Mouse (Mus musculus) hindbrain, embryonic 16.5 days (tissue): ENCODE results near the gene Rsu1. TPM values are rescaled to one million over a fixed set of nuclear protein-coding genes. Genes with fewer than 3 reads are reported as not detected.

Experiments used
- ATAC-seq: fragments of 200-750 bp; cut with Nextera tagmentation; 2 replicates; pipeline ENCODE4 v1.8.0; 2017; ENCODE audit warnings: moderate TSS enrichment, moderate library complexity
- H3K27ac ChIP-seq: fragments of 300-500 bp; sonication (generic); 2 replicates; pipeline ENCODE4 v1.5.1; 2014; ENCODE audit warnings: low read depth, mild to moderate bottlenecking, control low read depth, low read length, moderate library complexity
- H3K27me3 ChIP-seq: fragments of 300-500 bp; sonication (generic); replicated peaks from 2 replicates; pipeline ENCODE4 v1.6.1; 2014; ENCODE audit warnings: low read length; ENCODE audit not compliant: control insufficient read depth, insufficient read depth
- H3K36me3 ChIP-seq: fragments of 300-500 bp; sonication (generic); 2 replicates; pipeline ENCODE4 v1.6.1; 2014; ENCODE audit warnings: mild to moderate bottlenecking, low read length, moderate library complexity, mixed read lengths; ENCODE audit not compliant: control insufficient read depth, insufficient read depth
- H3K4me1 ChIP-seq: fragments of 300-500 bp; sonication (generic); 2 replicates; pipeline ENCODE4 v1.6.1; 2014; ENCODE audit warnings: low read depth, low read length; ENCODE audit not compliant: control insufficient read depth, insufficient read depth
- H3K4me2 ChIP-seq: fragments of 300-500 bp; sonication (generic); 2 replicates; pipeline ENCODE4 v1.6.1; 2014; ENCODE audit warnings: mild to moderate bottlenecking, low read length, control low read depth, moderate library complexity
- H3K4me3 ChIP-seq: fragments of 300-500 bp; sonication (generic); 2 replicates; pipeline ENCODE4 v1.5.1; 2014; ENCODE audit warnings: mild to moderate bottlenecking, low read length, control low read depth, moderate library complexity
- H3K9ac ChIP-seq: fragments of 300-500 bp; sonication (generic); 2 replicates; pipeline ENCODE4 v1.6.1; 2014; ENCODE audit warnings: low read depth, mild to moderate bottlenecking, control low read depth, low read length, moderate library complexity
- H3K9me3 ChIP-seq: fragments of 300-500 bp; sonication (generic); 2 replicates; pipeline ENCODE4 v1.6.1; 2014; ENCODE audit warnings: mild to moderate bottlenecking, low read length, moderate library complexity; ENCODE audit not compliant: control insufficient read depth
- WGBS: fragments of 180-500 bp; shearing (Covaris S2); extraction: QIAGEN DNeasy Blood & Tissue Kit; methylation state at CpG from one replicate; pipeline ENCODE4 v1.1.7; 2014; 5-methylcytosine and 5-hydroxymethylcytosine counted together
- polyA plus RNA-seq: library from polyadenylated mRNA; unstranded; fragments of >200 nt; fragmentation: Nextera tagmentation; extraction: Ambion mirVana; gene quantifications from 2 replicates; pipeline ENCODE4 v1.2.1, GENCODE M21; 2015

Rsu1 gene
- polyA plus RNA-seq, 1 experiment from 2014 or later = 97.5 TPM

DNA sequence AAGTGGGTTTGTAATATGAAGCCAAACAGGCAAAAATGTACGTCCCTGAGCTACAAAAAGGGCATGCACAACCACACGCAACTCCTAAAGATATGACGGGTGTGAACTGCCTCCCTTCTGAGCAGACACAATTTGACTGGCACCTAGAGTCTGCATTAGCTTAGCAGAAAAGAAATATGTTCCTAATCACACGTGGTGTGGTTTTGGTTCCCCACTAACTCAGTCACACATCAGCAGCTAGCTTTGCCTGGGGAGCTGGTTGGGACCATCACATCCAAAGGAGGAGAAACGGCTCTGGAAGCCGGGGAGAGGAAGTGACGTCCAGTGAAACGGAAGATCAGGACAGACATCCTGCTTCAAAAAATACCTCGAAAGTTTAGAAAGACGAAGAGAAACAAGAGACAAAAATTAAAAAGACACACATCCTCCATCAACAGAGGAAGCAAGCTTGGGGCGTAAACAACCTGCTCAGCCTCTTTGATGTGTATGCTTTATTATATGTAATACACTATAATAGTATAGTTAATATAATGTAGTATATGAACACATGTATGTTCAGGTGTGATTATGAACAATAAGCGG is 37.9 kb downstream of the Rsu1 start:
- Histone ChIP-seq H3K9me3 (no peaks in the 10 kb centered on the region), H3K4me1 (no peaks in the 10 kb centered on the region; the same call in 1 of the 2 replicates), H3K36me3 (no peaks in the 10 kb centered on the region), H3K27me3 (no peaks in the 10 kb centered on the region), H3K4me2 (no peak overlapping the region), H3K9ac (no peak overlapping the region), H3K27ac (no peak overlapping the region), H3K4me3 (no peak overlapping the region)
- WGBS = 81% methylated on average over 12 of the region's 12 CpGs
- ATAC-seq = no peak

- Histone ChIP-seq H3K9me3 (no peaks in the 10 kb centered on the region), H3K9ac (no peak overlapping the region), H3K4me1 (no peaks in the 10 kb centered on the region; the same call in 1 of the 2 replicates), H3K27ac (no peak overlapping the region), H3K36me3 (no peaks in the 10 kb centered on the region), H3K27me3 (no peaks in the 10 kb centered on the region), H3K4me3 (no peak overlapping the region), H3K4me2 (no peak overlapping the region)
- no peak for ATAC-seq
- WGBS = 87% methylated on average over 6 of the region's 6 CpGs
Measured at GRCm38 (mm10) chr2:13232305-13232704, 38.9 kb downstream of the Rsu1 start.

DNA sequence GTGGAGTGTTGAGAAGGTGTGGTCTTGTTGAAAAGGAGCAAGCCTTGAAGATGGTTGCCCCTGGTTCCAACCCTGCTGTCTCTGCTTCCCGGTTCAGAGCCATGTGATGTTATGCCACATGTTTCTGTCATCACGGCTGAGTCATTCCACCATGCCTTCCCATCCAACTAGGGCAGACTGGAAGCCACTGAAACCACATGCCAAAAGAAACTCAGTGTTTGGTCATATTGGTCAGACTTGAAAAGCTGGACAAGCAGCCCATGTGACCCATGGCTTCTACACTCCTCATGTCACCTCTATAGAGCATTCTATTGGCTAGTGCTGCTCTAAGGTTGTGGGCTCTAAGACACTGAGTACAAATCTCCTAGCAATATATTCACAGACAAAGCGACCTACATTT is 41.5 kb downstream of the Rsu1 start:
- Histone ChIP-seq H3K4me2 (no peak overlapping the region), H3K9ac (no peak overlapping the region), H3K27me3 (no peaks in the 10 kb centered on the region), H3K9me3 (no peaks in the 10 kb centered on the region), H3K4me1 (no peaks in the 10 kb centered on the region; the same call in 1 of the 2 replicates), H3K36me3 (no peaks in the 10 kb centered on the region), H3K4me3 (no peak overlapping the region), H3K27ac (no peak overlapping the region)
- no peak for ATAC-seq
- 91% methylated on average over 3 of the region's 3 CpGs for whole genome bisulfite sequencing

DNA sequence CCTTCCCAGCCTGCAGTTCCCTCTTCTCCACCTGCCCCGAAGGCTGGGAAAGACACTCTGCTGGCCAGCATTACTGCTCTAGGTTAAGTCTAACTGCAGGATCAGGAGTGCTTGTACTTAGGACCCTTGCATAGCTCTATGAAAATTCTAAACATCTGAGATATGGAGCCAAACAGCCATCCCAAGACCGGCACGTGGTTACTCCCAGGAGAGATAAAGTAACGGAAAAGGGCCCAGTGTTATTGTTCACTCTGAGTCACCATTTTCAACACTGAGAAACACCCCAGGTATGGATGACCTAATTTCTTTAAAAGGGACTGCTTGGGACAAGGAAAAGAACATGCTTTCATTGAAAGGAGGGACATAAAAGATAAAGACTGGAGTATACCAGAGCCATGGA is 45.2 kb downstream of the Rsu1 start:
- Histone ChIP-seq H3K36me3 (no peaks in the 10 kb centered on the region), H3K4me3 (no peak overlapping the region), H3K4me2 (no peak overlapping the region), H3K27ac (no peak overlapping the region), H3K4me1 (no peaks in the 10 kb centered on the region), H3K9me3 (no peaks in the 10 kb centered on the region), H3K9ac (no peak overlapping the region), H3K27me3 (no peaks in the 10 kb centered on the region)
- 83% methylated on average over 4 of the region's 4 CpGs for WGBS
- ATAC-seq = no peak

- Histone ChIP-seq H3K27ac (no peak overlapping the region), H3K36me3 (no peaks in the 10 kb centered on the region), H3K27me3 (no peaks in the 10 kb centered on the region), H3K9me3 (no peaks in the 10 kb centered on the region), H3K9ac (no peak overlapping the region), H3K4me3 (no peak overlapping the region), H3K4me2 (no peak overlapping the region), H3K4me1 (no peaks in the 10 kb centered on the region)
- ATAC-seq = no peak
- WGBS = 91% methylated on average over 3 of the region's 3 CpGs
Measured at GRCm38 (mm10) chr2:13224546-13224945, 46.7 kb downstream of the Rsu1 start.

DNA sequence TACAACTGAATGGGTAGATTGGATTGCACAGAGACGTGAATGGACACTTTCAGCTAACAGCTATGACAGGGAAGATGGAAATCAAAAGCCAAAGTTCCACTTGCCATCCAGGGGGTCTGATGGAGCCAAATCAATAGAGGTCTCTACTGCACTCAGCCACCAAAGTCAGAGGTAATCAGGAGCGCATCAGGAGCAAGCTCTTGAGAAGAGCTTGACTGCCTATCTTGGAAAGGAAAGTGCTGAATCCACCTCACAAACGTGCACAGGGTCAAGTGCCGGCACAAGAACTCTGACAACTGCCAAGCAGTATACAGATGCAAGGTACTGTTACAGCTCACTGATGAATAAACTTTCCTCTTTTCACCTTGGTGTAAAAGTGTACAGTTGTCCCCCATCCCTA is 47.8 kb downstream of the Rsu1 start:
- 87% methylated on average over 4 of the region's 4 CpGs for WGBS

GRCm38 (mm10) chr2:13220141-13220540 is 51.1 kb downstream of the Rsu1 start:
- H3K4me3 ChIP-seq = no peak overlapping the region
- no peaks in the 10 kb centered on the region for H3K9me3 ChIP-seq
- H3K9ac ChIP-seq = no peak overlapping the region

More for the DNA sequence above, 47.8 kb downstream of the Rsu1 start:
- Histone ChIP-seq H3K4me3 (no peak overlapping the region), H3K4me2 (no peak overlapping the region), H3K27me3 (no peaks in the 10 kb centered on the region), H3K9ac (no peak overlapping the region), H3K4me1 (no peaks in the 10 kb centered on the region), H3K27ac (no peak overlapping the region), H3K36me3 (no peaks in the 10 kb centered on the region), H3K9me3 (no peaks in the 10 kb centered on the region)
- ATAC-seq = no peak

GRCm38 (mm10) chr2:13218112-13218511 is 53.1 kb downstream of the Rsu1 start:
- 80% methylated on average over 6 of the region's 6 CpGs for WGBS
- Histone ChIP-seq H3K4me3 (no peak overlapping the region), H3K27me3 (no peaks in the 10 kb centered on the region), H3K27ac (no peak overlapping the region), H3K36me3 (peaks cover 12% of the 10 kb centered on the region), H3K4me2 (no peak overlapping the region), H3K9me3 (no peaks in the 10 kb centered on the region), H3K4me1 (no peaks in the 10 kb centered on the region), H3K9ac (no peak overlapping the region)
- no peak for ATAC-seq

More at GRCm38 (mm10) chr2:13220141-13220540, 51.1 kb downstream of the Rsu1 start:
- ATAC-seq = no peak
- Histone ChIP-seq H3K36me3 (peaks cover 8% of the 10 kb centered on the region; the same call in 1 of the 2 replicates), H3K27me3 (no peaks in the 10 kb centered on the region), H3K4me2 (no peak overlapping the region), H3K27ac (no peak overlapping the region), H3K4me1 (no peaks in the 10 kb centered on the region)
- WGBS = 82% methylated on average over 2 of the region's 2 CpGs

DNA sequence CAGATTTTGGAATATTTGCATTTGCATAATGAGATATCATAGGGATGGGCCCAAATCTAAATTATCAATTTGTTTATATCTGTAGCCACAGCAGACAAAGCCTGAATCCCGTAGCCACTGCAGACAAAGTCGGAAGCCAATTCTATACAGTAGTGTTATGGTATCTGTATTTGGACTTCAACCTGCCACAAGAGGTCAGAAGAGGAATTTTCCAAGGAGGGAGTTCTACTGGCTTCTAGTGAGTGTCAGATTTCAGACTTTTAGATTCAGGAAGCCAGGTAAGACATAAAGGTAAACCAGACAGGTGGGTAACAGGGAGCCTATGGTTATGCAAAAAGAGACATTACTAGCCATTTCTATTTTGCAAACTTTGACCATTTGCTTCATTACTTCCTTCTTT is 64.4 kb downstream of the Rsu1 start:
- H3K4me1 ChIP-seq = no peaks in the 10 kb centered on the region
- no peak overlapping the region for H3K27ac ChIP-seq
- H3K36me3 ChIP-seq = no peaks in the 10 kb centered on the region
- H3K4me2 ChIP-seq = no peak overlapping the region
- no peak overlapping the region for H3K9ac ChIP-seq
- no peaks in the 10 kb centered on the region for H3K9me3 ChIP-seq
- no peak for ATAC-seq
- WGBS = 89% methylated on average over 2 of the region's 2 CpGs
- no peak overlapping the region for H3K4me3 ChIP-seq
- H3K27me3 ChIP-seq = no peaks in the 10 kb centered on the region

DNA sequence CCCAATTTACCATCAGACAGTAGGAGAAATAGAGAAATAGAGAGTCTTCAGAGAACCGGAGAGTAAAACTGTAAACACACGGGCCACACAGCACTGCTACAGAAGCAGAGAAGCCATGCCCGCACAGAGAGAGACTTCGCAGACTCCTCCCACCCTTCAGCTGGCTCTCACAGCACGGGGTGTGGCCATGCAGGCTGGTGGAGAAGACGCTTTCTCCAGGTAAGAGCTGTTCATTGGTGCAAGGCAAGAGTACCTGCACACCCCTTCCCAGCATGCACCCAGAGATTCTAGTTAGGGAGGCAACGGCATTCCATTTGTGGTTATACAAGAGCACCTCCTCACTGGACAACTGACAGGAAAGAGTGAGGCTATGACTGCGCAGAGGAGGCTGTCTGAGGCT is 64.8 kb downstream of the Rsu1 start:
- Histone ChIP-seq H3K27me3 (no peaks in the 10 kb centered on the region), H3K4me2 (no peak overlapping the region), H3K4me3 (no peak overlapping the region), H3K9me3 (no peaks in the 10 kb centered on the region), H3K4me1 (no peaks in the 10 kb centered on the region), H3K36me3 (no peaks in the 10 kb centered on the region), H3K9ac (no peak overlapping the region), H3K27ac (no peak overlapping the region)
- WGBS = 66% methylated on average over 8 of the region's 8 CpGs
- ATAC-seq = no peak
